In the genomic region with DNA sequence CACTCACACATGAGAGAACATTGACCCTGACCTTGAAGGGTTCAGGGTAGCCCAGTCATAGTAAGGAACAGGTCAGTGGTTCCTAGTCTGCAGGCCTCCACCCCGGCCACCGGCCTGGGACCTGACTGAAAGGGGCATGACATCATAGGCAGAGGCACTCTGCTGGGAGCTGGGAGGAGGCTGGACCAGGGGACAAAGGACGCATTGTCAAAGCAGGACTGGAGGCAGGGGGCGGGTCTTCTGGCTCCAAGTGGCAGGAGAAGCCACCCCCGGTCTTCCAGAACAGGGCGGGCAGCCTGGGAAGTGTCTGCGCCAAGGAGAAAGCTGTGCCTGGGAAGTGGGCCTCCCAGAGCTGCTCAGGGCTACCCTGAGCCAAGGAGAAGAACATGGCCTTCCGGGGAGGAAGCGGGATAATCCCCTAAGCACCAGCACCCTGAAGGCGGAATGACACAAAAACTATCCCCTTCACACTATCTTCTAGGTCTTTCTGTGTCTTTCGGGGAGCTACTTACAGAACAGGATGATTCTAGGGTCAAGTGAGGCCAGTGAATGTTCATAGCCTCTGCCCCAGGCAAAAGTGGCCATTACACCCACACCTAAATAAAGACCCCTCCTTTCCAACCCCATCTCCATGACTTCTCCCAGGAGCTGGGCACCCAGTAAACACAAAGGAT, we compare ENCODE assay signal across 9 mouse cellular contexts. TPM values are rescaled to one million over a fixed set of nuclear protein-coding genes. Genes with fewer than 3 reads are reported as not detected.
A peak's percentile ranks its signal among the peaks of the same experiment; 100 is the strongest.
DNase-seq lines count a peak whose midpoint lies in the region; ATAC-seq lines count a peak whose summit lies in the region.
"Had no signal": no experiment of that assay in that cellular context is flagged by ENCODE, and none has a peak within 500 bp of the region (broad histone marks: within the 10 kb centered on the region; RNA-seq: fewer than 3 reads in every experiment).

No protein-coding gene starts in this region.

- no peaks in the 10 kb centered on the region for H3K9me3 ChIP-seq in hindbrain, embryonic 15.5 days
- no peaks in the 10 kb centered on the region for H3K9me3 ChIP-seq in stomach, embryonic 16.5 days (replicated peaks; ENCODE audit: control insufficient read depth, low read length)
- H3K9me3 ChIP-seq: megakaryocyte, embryonic 14.5 days had no signal

- H3K36me3 ChIP-seq in hindbrain, embryonic 15.5 days: no peaks in the 10 kb centered on the region
- no peaks in the 10 kb centered on the region for H3K36me3 ChIP-seq in stomach, embryonic 16.5 days (ENCODE audit: control insufficient read depth, insufficient read depth, low read length)

- H3K4me2 ChIP-seq in hindbrain, embryonic 15.5 days: peak overlapping the region; percentile 10
- no peak overlapping the region for H3K4me2 ChIP-seq in stomach, embryonic 16.5 days (ENCODE audit: low read depth, low read length)

- H3K9ac ChIP-seq in hindbrain, embryonic 15.5 days: 0 out of 2 replicates have a peak overlapping the region, but pooled peaks have one; percentile 21
- peak overlapping the region; percentile 27; the same call in 1 of the 2 replicates for H3K9ac ChIP-seq in stomach, embryonic 16.5 days (ENCODE audit: low read length)

- H3K4me1 ChIP-seq in hindbrain, embryonic 15.5 days (replicated peaks): peaks cover 95% of the 10 kb centered on the region
- H3K4me1 ChIP-seq in stomach, embryonic 16.5 days (ENCODE audit: control insufficient read depth, insufficient read depth, low read length): peaks cover 81% of the 10 kb centered on the region

- H3K27me3 ChIP-seq in hindbrain, embryonic 15.5 days: no peaks in the 10 kb centered on the region
- no peaks in the 10 kb centered on the region for H3K27me3 ChIP-seq in stomach, embryonic 16.5 days (ENCODE audit: control insufficient read depth, insufficient read depth, low read length)

- H3K4me3 ChIP-seq in hindbrain, embryonic 15.5 days: no peak overlapping the region
- no peak overlapping the region for H3K4me3 ChIP-seq in stomach, embryonic 16.5 days (replicated peaks; ENCODE audit: low read length)
- H3K4me3 ChIP-seq: megakaryocyte, embryonic 14.5 days had no signal

- 21% methylated on average over 11 of the region's 11 CpGs for WGBS in hindbrain, embryonic 15.5 days
- WGBS in stomach, embryonic 16.5 days: 27% methylated on average over 11 of the region's 11 CpGs

- peak; percentile 73 for ATAC-seq in hindbrain, embryonic 15.5 days (ENCODE audit: low FRiP score, low read depth)
- peak; percentile 86 for ATAC-seq in stomach, embryonic 16.5 days (ENCODE audit: insufficient read depth, low FRiP score)
- ATAC-seq in megakaryocyte, adult 5-6 weeks (ENCODE audit: poor library complexity, severe bottlenecking): no peak

- intact Hi-C loops in left cerebral cortex, postnatal 10 days (cut with DNase I): no loop called here

- H3K27ac ChIP-seq in hindbrain, embryonic 15.5 days (replicated peaks): peak overlapping the region; percentile 82
- peak overlapping the region; percentile 80 for H3K27ac ChIP-seq in stomach, embryonic 16.5 days (ENCODE audit: low read length)

- peak; percentile 54 for DNase-seq in urinary bladder, postnatal 14 days (ENCODE audit: low spot score)
- no peak for DNase-seq in urinary bladder, adult 18-20 months (ENCODE audit: low spot score in 2 of 2)
- DNase-seq in forelimb bud, embryonic 11.5 days (ENCODE audit: low read depth, low spot score): peak; percentile 64
- peak; percentile 68 to 88 for DNase-seq in left cerebral cortex, postnatal 10 days (ENCODE audit: extremely low spot score in 1 of 2, low spot score in 2 of 2)
- peak; percentile 89 for DNase-seq in mesoderm, embryonic 11.5 days (ENCODE audit: low read depth, low spot score)

RNA-seq across cellular contexts. Expression of gene Ncor2, which starts 44.1 kb away (rescaled TPM):
- 26.3 and 28.7 TPM in 2 replicates for polyA plus RNA-seq in hindbrain, embryonic 15.5 days (2015; fragmentation: Nextera tagmentation; extraction: Ambion mirVana)
- total RNA-seq in left cerebral cortex, postnatal 10 days (2021): 100 to 1,000 TPM; 131 to 146 TPM
- polyA plus RNA-seq in stomach, embryonic 16.5 days (2015; fragmentation: Nextera tagmentation; extraction: Ambion mirVana): 21.4 and 24.6 TPM in 2 replicates
- total RNA-seq in megakaryocyte, adult 5-6 weeks (2015): 87.7 and 107 TPM in 2 replicates
- total RNA-seq in megakaryocyte, adult 5-6 weeks (2017): 15.0 and 21.5 TPM in 2 replicates

Comparison
In these comparisons a context has a peak if more than half of its experiments do, and no peak if none do; other contexts are left out.
1. DNase-seq: peak in urinary bladder, postnatal 14 days (single experiment), forelimb bud, embryonic 11.5 days (single experiment), left cerebral cortex, postnatal 10 days (2 of 2) and mesoderm, embryonic 11.5 days (single experiment); none in urinary bladder, adult 18-20 months (0 of 2).